Mouse (Mus musculus) CD4-positive, CD25-positive, alpha-beta regulatory T cell (primary cell): Measurements from ENCODE around the gene Cav2. TPM values are rescaled to one million over a fixed set of nuclear protein-coding genes. Genes with fewer than 3 reads are reported as not detected.

Experiments
- polyA plus RNA-seq: library from polyadenylated mRNA; unstranded; fragments of 100-300 nt; shearing (Covaris generic); gene quantifications from one replicate; pipeline ENCODE4 v1.2.1, GENCODE M21; 2017

The Cav2 gene
- 0.24 TPM for polyA plus RNA-seq

GRCm38 (mm10) chr6:17280939-17281756, at the start of gene Cav2:
Gene Cav2, plus strand, starts transcription at chr6:17281185.

DNA sequence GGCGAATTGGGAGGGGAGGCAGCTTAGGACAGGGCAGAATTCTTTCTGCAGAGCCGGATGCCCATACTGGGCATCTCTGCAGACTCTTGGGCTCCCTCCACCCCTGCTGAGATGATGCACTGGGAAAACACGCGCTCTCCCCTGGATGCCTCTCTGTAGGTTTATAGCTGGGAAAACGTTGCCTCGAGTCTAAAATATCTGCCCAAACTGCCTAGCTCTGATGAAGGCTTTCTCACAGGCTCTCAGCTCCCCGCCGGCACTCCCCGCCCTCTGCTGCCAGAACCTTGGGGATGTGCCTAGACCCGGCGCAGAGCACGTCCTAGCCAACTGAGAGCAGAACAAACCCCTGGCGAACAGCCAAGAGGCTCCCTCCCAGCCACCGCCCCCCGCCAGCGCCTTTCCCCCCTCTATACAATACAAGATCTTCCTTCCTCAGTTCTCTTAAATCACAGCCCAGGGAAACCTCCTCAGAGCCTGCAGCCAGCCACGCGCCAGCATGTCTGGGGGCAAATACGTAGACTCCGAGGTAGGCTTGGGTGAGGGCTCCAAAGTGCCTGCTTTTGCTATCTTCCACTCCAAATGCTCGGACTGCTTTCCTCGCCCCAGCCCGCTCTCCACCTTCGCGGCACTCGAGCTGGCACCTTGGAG, 25.1 kb downstream of the Cav2 start, which contains the start of gene Cav1:
TSS of gene Cav1 (plus strand) at position 382 of the 648 bp plus-strand sequence.

Other genes starting within 250 kb of the Cav2 start
- 217 TPM for gene Tes, start 216.0 kb upstream of the Cav2 start, polyA plus RNA-seq
- not detected for gene Cav1, start 25.1 kb downstream of the Cav2 start, polyA plus RNA-seq
- gene Met, start 182.6 kb downstream of the Cav2 start, polyA plus RNA-seq = not detected